Mouse (Mus musculus) stomach, embryonic 16.5 days (tissue): ENCODE results near the gene Gm10401. TPM values are rescaled to one million over a fixed set of nuclear protein-coding genes. Genes with fewer than 3 reads are reported as not detected.

Experiments
- ATAC-seq: fragments of 200-750 bp; cut with Nextera tagmentation; 2 replicates; pipeline ENCODE4 v1.8.0; 2017; ENCODE audit warnings: moderate number of reproducible peaks, moderate TSS enrichment; ENCODE audit not compliant: insufficient read depth, low FRiP score
- H3K27ac ChIP-seq: fragments of 300-500 bp; sonication (generic); 2 replicates; pipeline ENCODE4 v1.5.1; 2014; ENCODE audit warnings: low read length
- H3K27me3 ChIP-seq: fragments of 300-500 bp; sonication (generic); 2 replicates; pipeline ENCODE4 v1.6.1; 2014; ENCODE audit warnings: low read length, control low read depth, mixed read lengths; ENCODE audit not compliant: control insufficient read depth, insufficient read depth
- H3K36me3 ChIP-seq: fragments of 300-500 bp; sonication (generic); 2 replicates; pipeline ENCODE4 v1.6.1; 2014; ENCODE audit warnings: low read length; ENCODE audit not compliant: control insufficient read depth, insufficient read depth
- H3K4me1 ChIP-seq: fragments of 300-500 bp; sonication (generic); 2 replicates; pipeline ENCODE4 v1.6.1; 2014; ENCODE audit warnings: low read length, control low read depth, mixed read lengths; ENCODE audit not compliant: control insufficient read depth, insufficient read depth
- H3K4me2 ChIP-seq: fragments of 300-500 bp; sonication (generic); 2 replicates; pipeline ENCODE4 v1.6.1; 2014; ENCODE audit warnings: low read depth, low read length, mixed read lengths
- H3K4me3 ChIP-seq: fragments of 300-500 bp; sonication (generic); replicated peaks from 2 replicates; pipeline ENCODE4 v1.5.1; 2014; ENCODE audit warnings: mild to moderate bottlenecking, low read length
- H3K9ac ChIP-seq: fragments of 300-500 bp; sonication (generic); 2 replicates; pipeline ENCODE4 v1.6.1; 2014; ENCODE audit warnings: low read length
- H3K9me3 ChIP-seq: fragments of 300-500 bp; sonication (generic); replicated peaks from 2 replicates; pipeline ENCODE4 v1.6.1; 2016; ENCODE audit warnings: low read length, control low read depth; ENCODE audit not compliant: control insufficient read depth
- WGBS: fragments of 180-500 bp; shearing (Covaris S2); extraction: QIAGEN DNeasy Blood & Tissue Kit; methylation state at CpG from one replicate; pipeline ENCODE4 v1.1.7; 2014; 5-methylcytosine and 5-hydroxymethylcytosine counted together
- polyA plus RNA-seq: library from polyadenylated mRNA; unstranded; fragments of >200 nt; fragmentation: Nextera tagmentation; extraction: Ambion mirVana; gene quantifications from 2 replicates; pipeline ENCODE4 v1.2.1, GENCODE M21; 2015

Gene Gm10401
- 20.2 and 27.8 TPM in 2 replicates for polyA plus RNA-seq

GRCm38 (mm10) chr5:115098195-115098594 lies at the start of gene Gm10401:
Gene Gm10401, minus strand, starts transcription at chr5:115098295.
- no peak for ATAC-seq
- no peak within 1 kb of the TSS for H3K4me2 ChIP-seq
- H3K4me3 ChIP-seq = no peak within 1 kb of the TSS
- no peaks in the 10 kb centered on the region for H3K4me1 ChIP-seq
- peaks cover 32% of the 10 kb centered on the region; the same call in 1 of the 2 replicates for H3K36me3 ChIP-seq
- H3K9me3 ChIP-seq = no peaks in the 10 kb centered on the region
- no peak within 1 kb of the TSS for H3K27ac ChIP-seq
- no peaks in the 10 kb centered on the region for H3K27me3 ChIP-seq
- no peak within 1 kb of the TSS for H3K9ac ChIP-seq
- 96% methylated on average over 8 of the region's 8 CpGs for WGBS

- no peak overlapping the region for H3K4me2 ChIP-seq
- H3K27me3 ChIP-seq = no peaks in the 10 kb centered on the region
- no peak overlapping the region for H3K4me3 ChIP-seq
- H3K36me3 ChIP-seq = peaks cover 22% of the 10 kb centered on the region
- H3K27ac ChIP-seq = no peak overlapping the region
- no peak overlapping the region for H3K9ac ChIP-seq
- peaks cover under 1% of the 10 kb centered on the region; the same call in 1 of the 2 replicates for H3K4me1 ChIP-seq
- H3K9me3 ChIP-seq = no peaks in the 10 kb centered on the region
- no peak for ATAC-seq
- 72% methylated on average over 3 of the region's 3 CpGs for WGBS
These were observed 49.3 kb upstream of the Gm10401 start for GRCm38 (mm10) chr5:115147388-115147787.

GRCm38 (mm10) chr5:115146747-115147130 lies 48.6 kb upstream of the Gm10401 start:
- H3K4me2 ChIP-seq = no peak overlapping the region
- H3K9ac ChIP-seq = no peak overlapping the region
- H3K4me3 ChIP-seq = no peak overlapping the region
- H3K27me3 ChIP-seq = no peaks in the 10 kb centered on the region
- H3K9me3 ChIP-seq = no peaks in the 10 kb centered on the region
- no peak overlapping the region for H3K27ac ChIP-seq
- ATAC-seq = no peak
- peaks cover 22% of the 10 kb centered on the region for H3K36me3 ChIP-seq
- no peaks in the 10 kb centered on the region for H3K4me1 ChIP-seq

GRCm38 (mm10) chr5:115145976-115146746 lies 48.1 kb upstream of the Gm10401 start:
- Histone ChIP-seq H3K27ac (no peak overlapping the region), H3K27me3 (no peaks in the 10 kb centered on the region), H3K4me3 (no peak overlapping the region), H3K36me3 (peaks cover 22% of the 10 kb centered on the region), H3K9me3 (no peaks in the 10 kb centered on the region), H3K9ac (no peak overlapping the region), H3K4me2 (no peak overlapping the region), H3K4me1 (no peaks in the 10 kb centered on the region)
- 75% methylated on average over 6 of the region's 6 CpGs for WGBS
- no peak for ATAC-seq

GRCm38 (mm10) chr5:115145253-115145968 lies 47.3 kb upstream of the Gm10401 start:
- Histone ChIP-seq H3K4me2 (no peak overlapping the region), H3K27ac (no peak overlapping the region), H3K4me3 (no peak overlapping the region), H3K9me3 (no peaks in the 10 kb centered on the region), H3K36me3 (peaks cover 17% of the 10 kb centered on the region), H3K4me1 (no peaks in the 10 kb centered on the region), H3K9ac (no peak overlapping the region), H3K27me3 (no peaks in the 10 kb centered on the region)
- ATAC-seq = no peak
- 77% methylated on average over 11 of the region's 11 CpGs for WGBS

GRCm38 (mm10) chr5:115144471-115144870 lies 46.4 kb upstream of the Gm10401 start:
- ATAC-seq = no peak
- no peak overlapping the region for H3K9ac ChIP-seq
- whole genome bisulfite sequencing = 68% methylated on average over 6 of the region's 6 CpGs
- no peaks in the 10 kb centered on the region for H3K9me3 ChIP-seq
- H3K4me1 ChIP-seq = no peaks in the 10 kb centered on the region
- no peak overlapping the region for H3K27ac ChIP-seq
- no peak overlapping the region for H3K4me3 ChIP-seq
- peaks cover 8% of the 10 kb centered on the region for H3K36me3 ChIP-seq
- H3K4me2 ChIP-seq = no peak overlapping the region
- no peaks in the 10 kb centered on the region for H3K27me3 ChIP-seq

- no peaks in the 10 kb centered on the region for H3K9me3 ChIP-seq
- H3K9ac ChIP-seq = no peak overlapping the region
- peaks cover 4% of the 10 kb centered on the region; the same call in 1 of the 2 replicates for H3K36me3 ChIP-seq
- H3K4me1 ChIP-seq = no peaks in the 10 kb centered on the region
- H3K4me3 ChIP-seq = no peak overlapping the region
- H3K27ac ChIP-seq = no peak overlapping the region
- 70% methylated on average over 10 of the region's 10 CpGs for WGBS
- ATAC-seq = no peak
- no peak overlapping the region for H3K4me2 ChIP-seq
- H3K27me3 ChIP-seq = no peaks in the 10 kb centered on the region
These were observed 45.5 kb upstream of the Gm10401 start for GRCm38 (mm10) chr5:115143552-115143951.

GRCm38 (mm10) chr5:115142166-115142697 lies 44.1 kb upstream of the Gm10401 start:
- peaks cover 4% of the 10 kb centered on the region; the same call in 1 of the 2 replicates for H3K36me3 ChIP-seq
- ATAC-seq = no peak
- no peak overlapping the region for H3K4me2 ChIP-seq
- H3K4me1 ChIP-seq = no peaks in the 10 kb centered on the region
- H3K9me3 ChIP-seq = no peaks in the 10 kb centered on the region
- no peak overlapping the region for H3K27ac ChIP-seq
- H3K27me3 ChIP-seq = no peaks in the 10 kb centered on the region
- no peak overlapping the region for H3K4me3 ChIP-seq
- WGBS = 88% methylated on average over 9 of the region's 9 CpGs
- H3K9ac ChIP-seq = no peak overlapping the region

- no peak overlapping the region for H3K27ac ChIP-seq
- peak; percentile 28; the same call in 1 of the 2 replicates for ATAC-seq
- no peaks in the 10 kb centered on the region for H3K27me3 ChIP-seq
- H3K4me2 ChIP-seq = no peak overlapping the region
- no peak overlapping the region for H3K9ac ChIP-seq
- WGBS = 56% methylated on average over 3 of the region's 3 CpGs
- H3K4me1 ChIP-seq = no peaks in the 10 kb centered on the region
- 0 out of 2 replicates have a peak, but pooled peaks cover 4% of the 10 kb centered on the region for H3K36me3 ChIP-seq
- H3K9me3 ChIP-seq = no peaks in the 10 kb centered on the region
- H3K4me3 ChIP-seq = no peak overlapping the region
These were observed 42.6 kb upstream of the Gm10401 start for GRCm38 (mm10) chr5:115140726-115141125.
